Mouse (Mus musculus): ENCODE results near the gene Zfp217. TPM values are rescaled to one million over a fixed set of nuclear protein-coding genes. Genes with fewer than 3 reads are reported as not detected.
A peak's percentile ranks its signal among the peaks of the same experiment; 100 is the strongest.

Zfp217 gene
- polyA plus RNA-seq, 1 experiment, result 32.1 TPM

DNA sequence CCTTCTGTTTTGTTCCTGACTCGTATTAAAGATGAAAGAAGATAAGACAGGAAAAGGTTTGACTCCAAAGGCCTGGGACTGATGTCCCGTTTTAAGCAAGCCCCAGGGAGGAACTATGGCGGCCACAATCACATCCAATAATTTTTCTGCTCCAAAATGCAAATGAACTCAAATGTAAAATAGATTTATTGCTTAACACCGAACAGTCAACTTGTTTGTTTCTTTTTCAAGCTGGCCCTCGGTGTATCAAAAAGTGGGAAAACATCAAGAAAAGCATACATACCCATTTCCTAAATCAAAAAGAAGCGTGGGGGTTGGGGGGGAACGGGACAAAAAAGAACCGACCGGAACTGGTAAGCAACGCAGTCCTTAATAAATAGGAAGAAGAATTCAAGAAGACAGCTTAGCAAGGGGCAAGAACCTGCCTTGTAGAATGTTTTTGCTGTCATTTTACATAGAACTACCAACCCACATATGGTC, 15.9 kb downstream of the Zfp217 start:
- TF ChIP-seq CTCF (IDR thresholded peaks at IDR 0.05; ENCODE audit: borderline replicate concordance, control insufficient read depth, extremely low read depth, insufficient read depth, low read length, poor library complexity), result no peak
- TF ChIP-seq POLR2A (IDR thresholded peaks at IDR 0.05; ENCODE audit: control insufficient read depth, extremely low read depth, insufficient read depth, low read length, poor library complexity), result no peak
- H3K27me3 ChIP-seq (ENCODE audit: control insufficient read depth, insufficient read depth, low read length), result no peaks in the 10 kb centered on the region
- under 1% methylated on average over 10 of the region's 10 CpGs for WGBS
- H3K27ac ChIP-seq (ENCODE audit: control insufficient read depth, insufficient read depth, low read length), result peak overlapping the region; percentile 53
- no peak overlapping the region for H3K4me3 ChIP-seq (ENCODE audit: control insufficient read depth, insufficient read depth, low read length)
- H3K4me1 ChIP-seq (replicated peaks; ENCODE audit: control insufficient read depth, insufficient read depth, low read length), result peaks cover 30% of the 10 kb centered on the region
- DNase-seq, result no peak
- H3K36me3 ChIP-seq (ENCODE audit: control insufficient read depth, insufficient read depth, low read length), result no peaks in the 10 kb centered on the region

DNA sequence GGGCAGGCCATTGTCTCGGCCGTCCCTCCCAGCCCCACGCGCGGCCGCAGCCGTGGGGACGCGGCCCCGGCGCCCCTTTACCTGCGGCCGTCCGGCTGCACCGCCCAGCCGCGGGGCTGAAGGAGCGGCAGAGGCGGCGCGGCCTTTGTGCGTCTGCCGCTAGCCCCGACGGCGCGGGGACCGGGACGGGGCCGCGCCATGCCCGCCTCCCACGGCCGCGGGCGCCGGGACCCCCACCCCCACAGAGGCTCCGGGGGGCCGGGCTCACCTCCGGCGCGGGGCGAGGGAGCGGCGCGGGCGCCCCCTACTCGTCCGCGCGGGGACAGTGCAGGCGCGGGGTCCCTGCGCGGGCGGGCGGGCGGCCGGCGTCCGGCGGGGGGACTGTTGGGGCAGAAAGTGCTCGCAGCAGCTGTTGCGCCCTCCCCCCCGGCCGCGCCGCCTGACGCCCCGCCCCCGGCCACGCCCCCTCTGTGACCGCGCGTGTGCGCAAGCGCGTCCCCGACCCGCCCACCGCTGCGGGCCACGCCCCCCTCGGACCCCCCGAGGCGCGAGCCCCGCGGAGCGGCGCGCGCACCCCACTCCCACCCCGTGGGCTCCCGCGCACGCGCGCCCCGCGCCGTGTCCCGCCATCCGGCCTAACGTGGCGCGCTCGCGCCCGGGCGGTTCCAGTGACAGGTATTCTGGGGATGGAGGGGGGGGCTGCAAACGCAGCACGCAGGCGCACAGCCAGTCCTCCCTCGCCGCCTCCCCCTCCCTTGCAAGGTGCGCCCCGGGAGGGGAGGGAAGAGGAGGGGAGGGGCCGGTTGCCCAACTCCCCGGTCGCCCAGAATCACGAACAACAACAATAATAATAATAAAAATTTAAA, 16.9 kb downstream of the Zfp217 start:
- TF ChIP-seq POLR2A (IDR thresholded peaks at IDR 0.05; ENCODE audit: control insufficient read depth, extremely low read depth, insufficient read depth, low read length, poor library complexity) (peak; percentile 62), CTCF (IDR thresholded peaks at IDR 0.05; ENCODE audit: borderline replicate concordance, control insufficient read depth, extremely low read depth, insufficient read depth, low read length, poor library complexity) (no peak)
- Histone ChIP-seq H3K4me3 (ENCODE audit: control insufficient read depth, insufficient read depth, low read length) (peak overlapping the region; percentile 98), H3K27me3 (ENCODE audit: control insufficient read depth, insufficient read depth, low read length) (no peaks in the 10 kb centered on the region), H3K4me1 (replicated peaks; ENCODE audit: control insufficient read depth, insufficient read depth, low read length) (peaks cover 32% of the 10 kb centered on the region), H3K36me3 (ENCODE audit: control insufficient read depth, insufficient read depth, low read length) (no peaks in the 10 kb centered on the region), H3K27ac (ENCODE audit: control insufficient read depth, insufficient read depth, low read length) (peak overlapping the region; percentile 74)
- WGBS, result 1% methylated on average over 107 of the region's 122 CpGs
- peak; percentile 94 for DNase-seq

DNA sequence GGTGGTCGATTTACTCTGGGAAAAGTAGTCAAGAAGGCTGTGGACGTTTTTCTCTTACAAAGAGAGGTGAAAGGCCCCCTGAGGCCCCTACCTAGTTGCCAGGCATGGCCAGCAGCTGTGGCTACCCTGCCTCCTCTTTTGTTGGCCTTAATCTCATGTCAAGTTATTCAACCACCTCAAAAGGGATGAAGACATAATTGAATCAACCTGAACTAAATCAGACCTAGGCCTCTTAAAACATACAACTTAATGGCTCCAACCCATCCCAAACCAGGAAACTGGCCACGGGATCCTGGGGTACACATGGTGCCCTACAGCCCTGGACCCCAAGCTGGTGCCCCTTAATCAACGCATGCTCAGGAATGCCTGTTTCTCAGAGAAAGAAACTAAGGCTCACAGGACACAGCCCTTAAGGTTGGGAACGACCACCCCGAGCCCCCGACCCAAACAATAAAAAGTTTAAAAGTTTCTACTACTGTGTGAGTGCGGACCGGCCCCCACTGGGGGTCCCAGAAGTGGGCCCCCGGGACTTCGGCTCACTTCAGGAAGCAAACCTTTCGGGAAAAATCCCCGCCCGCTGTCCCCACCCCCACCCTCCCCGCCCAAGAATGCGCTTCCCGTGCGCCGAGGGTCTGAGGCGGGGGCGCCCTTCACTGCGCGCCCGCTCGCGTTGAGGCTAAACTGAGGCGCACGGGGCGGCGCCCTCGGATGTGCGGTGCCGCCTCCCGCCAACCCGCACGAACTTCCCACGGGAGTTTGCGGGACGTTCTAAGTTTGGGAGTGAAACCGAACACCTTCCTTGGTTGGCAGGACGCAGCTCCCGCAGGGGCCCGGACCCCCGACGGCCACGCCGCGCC, 17.8 kb downstream of the Zfp217 start:
- no peak for TF ChIP-seq POLR2A (IDR thresholded peaks at IDR 0.05; ENCODE audit: control insufficient read depth, extremely low read depth, insufficient read depth, low read length, poor library complexity)
- TF ChIP-seq CTCF (IDR thresholded peaks at IDR 0.05; ENCODE audit: borderline replicate concordance, control insufficient read depth, extremely low read depth, insufficient read depth, low read length, poor library complexity), result no peak
- Histone ChIP-seq H3K27ac (ENCODE audit: control insufficient read depth, insufficient read depth, low read length) (peak overlapping the region; percentile 74), H3K27me3 (ENCODE audit: control insufficient read depth, insufficient read depth, low read length) (no peaks in the 10 kb centered on the region), H3K4me3 (ENCODE audit: control insufficient read depth, insufficient read depth, low read length) (peak overlapping the region; percentile 98), H3K36me3 (ENCODE audit: control insufficient read depth, insufficient read depth, low read length) (no peaks in the 10 kb centered on the region), H3K4me1 (replicated peaks; ENCODE audit: control insufficient read depth, insufficient read depth, low read length) (peaks cover 37% of the 10 kb centered on the region)
- 1% methylated on average over 46 of the region's 48 CpGs for WGBS
- DNase-seq, result peak; percentile 60

DNA sequence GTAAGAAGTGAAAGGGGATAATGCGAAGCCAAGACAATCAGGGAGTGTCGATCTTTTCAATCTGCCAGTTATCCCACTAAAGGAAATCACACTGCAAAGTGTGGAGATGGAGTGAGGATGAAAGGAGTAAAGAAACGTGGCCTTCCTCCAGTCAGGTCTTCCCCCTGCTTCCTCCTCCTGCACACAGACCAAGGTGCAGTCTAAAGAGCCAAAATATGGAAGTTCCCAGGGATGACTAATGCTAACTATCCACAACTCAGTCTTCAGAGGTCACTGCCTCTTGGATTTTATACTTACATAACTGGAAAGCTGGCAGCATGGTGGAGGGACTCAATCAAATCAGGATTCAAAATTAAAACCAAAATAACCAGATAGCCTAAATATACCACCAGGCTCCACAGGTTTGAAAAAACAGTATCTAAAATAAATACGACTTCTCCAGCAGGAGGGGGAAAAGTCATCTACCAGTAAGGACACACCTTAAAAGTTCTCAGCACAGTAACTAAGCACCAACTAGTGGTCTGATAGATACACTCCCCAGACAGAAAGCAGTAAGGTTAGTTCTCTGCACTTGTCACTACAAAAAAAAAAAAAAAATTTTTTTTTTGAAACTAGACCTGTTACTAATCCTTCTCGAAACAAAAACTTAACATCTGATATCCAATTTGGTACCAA, 18.5 kb downstream of the Zfp217 start:
- TF ChIP-seq CTCF (IDR thresholded peaks at IDR 0.05; ENCODE audit: borderline replicate concordance, control insufficient read depth, extremely low read depth, insufficient read depth, low read length, poor library complexity), result no peak
- TF ChIP-seq POLR2A (IDR thresholded peaks at IDR 0.05; ENCODE audit: control insufficient read depth, extremely low read depth, insufficient read depth, low read length, poor library complexity), result no peak
- Histone ChIP-seq H3K36me3 (ENCODE audit: control insufficient read depth, insufficient read depth, low read length) (no peaks in the 10 kb centered on the region), H3K27ac (ENCODE audit: control insufficient read depth, insufficient read depth, low read length) (peak overlapping the region; percentile 74; the same call in 1 of the 2 replicates), H3K4me3 (ENCODE audit: control insufficient read depth, insufficient read depth, low read length) (peak overlapping the region; percentile 98; the same call in 1 of the 2 replicates), H3K27me3 (ENCODE audit: control insufficient read depth, insufficient read depth, low read length) (no peaks in the 10 kb centered on the region), H3K4me1 (replicated peaks; ENCODE audit: control insufficient read depth, insufficient read depth, low read length) (peaks cover 38% of the 10 kb centered on the region)
- no peak for DNase-seq
- 9% methylated on average over 5 of the region's 5 CpGs for WGBS

DNA sequence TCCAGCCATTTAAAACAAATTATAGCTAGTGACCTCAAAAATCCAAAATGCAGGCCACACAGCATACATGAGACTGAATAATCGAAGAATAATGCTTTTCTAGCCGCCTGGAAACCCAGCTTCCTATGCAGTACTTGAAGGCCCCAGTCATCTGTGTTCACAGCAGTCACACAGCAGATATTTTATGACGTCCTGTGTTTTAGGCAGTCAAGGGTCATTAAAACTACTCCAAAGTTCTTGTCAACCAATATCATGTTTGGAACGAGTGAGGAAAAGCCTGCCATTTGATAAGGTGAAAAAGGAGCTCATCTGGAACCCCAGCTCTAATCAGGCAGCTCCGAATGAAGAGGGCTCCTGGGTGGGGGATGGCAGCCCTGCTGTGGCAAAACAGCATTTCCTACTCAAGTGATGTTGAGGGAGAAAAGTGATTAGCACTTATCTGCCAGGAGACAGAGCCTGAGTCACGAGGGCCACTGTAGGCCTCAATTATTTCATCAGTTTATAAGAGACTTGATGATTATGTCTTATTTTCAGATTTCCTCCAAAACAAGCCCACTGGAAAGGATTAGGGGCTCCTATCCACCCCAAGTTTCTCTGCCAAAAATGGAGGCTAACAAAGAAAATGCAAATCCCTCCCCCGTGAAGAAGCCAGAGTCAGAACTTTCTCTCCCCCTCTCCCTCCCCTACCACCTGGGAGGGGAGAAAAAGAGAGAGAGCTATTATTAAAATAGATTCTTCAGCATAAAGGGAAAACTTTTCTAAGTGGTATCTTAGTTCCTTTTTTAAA, 19.2 kb downstream of the Zfp217 start:
- H3K27ac ChIP-seq (ENCODE audit: control insufficient read depth, insufficient read depth, low read length), result peak overlapping the region; percentile 54
- TF ChIP-seq POLR2A (IDR thresholded peaks at IDR 0.05; ENCODE audit: control insufficient read depth, extremely low read depth, insufficient read depth, low read length, poor library complexity) (no peak), CTCF (IDR thresholded peaks at IDR 0.05; ENCODE audit: borderline replicate concordance, control insufficient read depth, extremely low read depth, insufficient read depth, low read length, poor library complexity) (no peak)
- no peak overlapping the region for H3K4me3 ChIP-seq (ENCODE audit: control insufficient read depth, insufficient read depth, low read length)
- 19% methylated on average over 7 of the region's 7 CpGs for WGBS
- H3K36me3 ChIP-seq (ENCODE audit: control insufficient read depth, insufficient read depth, low read length), result no peaks in the 10 kb centered on the region
- no peaks in the 10 kb centered on the region for H3K27me3 ChIP-seq (ENCODE audit: control insufficient read depth, insufficient read depth, low read length)
- no peak for DNase-seq
- H3K4me1 ChIP-seq (replicated peaks; ENCODE audit: control insufficient read depth, insufficient read depth, low read length), result peaks cover 35% of the 10 kb centered on the region
